Mouse (Mus musculus) liver, embryonic 14.5 days (tissue): ENCODE measurements around the gene Rbm47. TPM values are rescaled to one million over a fixed set of nuclear protein-coding genes. Genes with fewer than 3 reads are reported as not detected.

ENCODE experiments used
- ATAC-seq: fragments of 200-750 bp; cut with Nextera tagmentation; 2 replicates; pipeline ENCODE4 v1.8.0; 2017; ENCODE audit warnings: moderate number of reproducible peaks, mild to moderate bottlenecking, moderate library complexity; ENCODE audit not compliant: insufficient read depth
- DNase-seq, 3 experiments: peaks; one replicate each; pipeline ENCODE4 v3.0.0-alpha.2; 2012 to 2013; ENCODE audit warnings: low read depth in 3 of 3, low spot score in 3 of 3
- H3K27ac ChIP-seq: fragments of 300-500 bp; sonication (generic); 2 replicates; pipeline ENCODE4 v1.5.1; 2014; ENCODE audit warnings: moderate library complexity, mild to moderate bottlenecking, control low read depth, inconsistent platforms
- H3K27me3 ChIP-seq: fragments of 300-500 bp; sonication (generic); 2 replicates; pipeline ENCODE4 v1.6.1; 2014; ENCODE audit warnings: mild to moderate bottlenecking, low read length, moderate library complexity; ENCODE audit not compliant: control insufficient read depth, insufficient read depth
- H3K36me3 ChIP-seq: fragments of 300-500 bp; sonication (generic); replicated peaks from 2 replicates; pipeline ENCODE4 v1.6.1; 2014; ENCODE audit warnings: low read depth; ENCODE audit not compliant: control insufficient read depth, insufficient read depth
- H3K4me1 ChIP-seq, 2 experiments: fragments of 200-500 bp in 1 of 2; fragments of 300-500 bp in 1 of 2; sonication (generic) in 1 of 2; replicated peaks; 2 replicates each; pipeline ENCODE4 v1.6.1; 2012 to 2014; ENCODE audit warnings: antibody characterized with exemption in 1 of 2, inconsistent platforms in 1 of 2, low read length in 1 of 2; ENCODE audit not compliant: control insufficient read depth in 2 of 2, insufficient read depth in 2 of 2
- H3K4me2 ChIP-seq: fragments of 300-500 bp; sonication (generic); 2 replicates; pipeline ENCODE4 v1.6.1; 2014; ENCODE audit warnings: low read depth, mild to moderate bottlenecking, control low read depth, moderate library complexity
- H3K4me3 ChIP-seq, 2 experiments: fragments of 200-500 bp in 1 of 2; fragments of 300-500 bp in 1 of 2; sonication (generic) in 1 of 2; 2 replicates each; pipeline ENCODE4 v1.5.1; 2012 to 2014; ENCODE audit warnings: low read depth in 2 of 2, low read length in 2 of 2, mild to moderate bottlenecking in 2 of 2, control low read depth in 1 of 2, inconsistent platforms in 1 of 2, moderate library complexity in 1 of 2; ENCODE audit not compliant: insufficient read depth in 1 of 2
- H3K9ac ChIP-seq: fragments of 300-500 bp; sonication (generic); replicated peaks from 2 replicates; pipeline ENCODE4 v1.6.1; 2014; ENCODE audit warnings: mild to moderate bottlenecking, control low read depth, moderate library complexity
- H3K9me3 ChIP-seq: fragments of 300-500 bp; sonication (generic); 2 replicates; pipeline ENCODE4 v1.6.1; 2016; ENCODE audit warnings: low read length, mixed read lengths; ENCODE audit not compliant: control insufficient read depth
- CTCF ChIP-seq: IDR thresholded peaks from 2 replicates; pipeline ENCODE4 v1.5.1; 2016; ENCODE audit warnings: antibody characterized with exemption, low read depth, control low read depth
- EP300 ChIP-seq: IDR thresholded peaks from 2 replicates; pipeline ENCODE4 v1.6.1; 2016; ENCODE audit warnings: antibody characterized with exemption, low read depth
- WGBS: fragments of 180-500 bp; shearing (Covaris S2); extraction: QIAGEN DNeasy Blood & Tissue Kit; methylation state at CpG from one replicate; pipeline ENCODE4 v1.1.7; 2014; ENCODE audit not compliant: insufficient replicate concordance; 5-methylcytosine and 5-hydroxymethylcytosine counted together
- polyA plus RNA-seq, 2 experiments: library from polyadenylated mRNA; depleted of rRNA in 1 of 2; stranded (reverse) in 1 of 2; unstranded in 1 of 2; fragments of >200 nt; fragmentation: Nextera tagmentation in 1 of 2; extraction: Ambion mirVana in 1 of 2; gene quantifications; 2 replicates each; pipeline versions ENCODE4 v1.2.1 to v1.2.3; 2012 to 2014

Rbm47 gene
- polyA plus RNA-seq, 2 experiments = 3.1 to 7.7 TPM

- H3K9me3 ChIP-seq = no peaks in the 10 kb centered on the region
- H3K4me2 ChIP-seq = no peak overlapping the region
- TF ChIP-seq EP300 (no peak), CTCF (no peak)
- no peaks in the 10 kb centered on the region for H3K27me3 ChIP-seq
- no peak overlapping the region for H3K9ac ChIP-seq
- H3K4me1 ChIP-seq = peaks cover 0 to 2% of the 10 kb centered on the region in 2 experiments; a peak in 2 of 4 replicates
- ATAC-seq = peak; percentile 67; the same call in 1 of the 2 replicates
- H3K4me3 ChIP-seq = no peak overlapping the region
- DNase-seq = peak in 1 of 3 experiments; percentile 19
- H3K27ac ChIP-seq = no peak overlapping the region
- WGBS = 10% methylated on average over 8 of the region's 8 CpGs
- H3K36me3 ChIP-seq = no peaks in the 10 kb centered on the region
Observed at GRCm38 (mm10) chr5:66112059-66112458, 60.9 kb downstream of the Rbm47 start.

- no peaks in the 10 kb centered on the region for H3K36me3 ChIP-seq
- H3K4me3 ChIP-seq = no peak overlapping the region
- ATAC-seq (no peak), DNase-seq (no peak)
- no peaks in the 10 kb centered on the region for H3K27me3 ChIP-seq
- H3K9me3 ChIP-seq = no peaks in the 10 kb centered on the region
- peaks cover 0 to 8% of the 10 kb centered on the region in 2 experiments; a peak in 2 of 4 replicates for H3K4me1 ChIP-seq
- 56% methylated on average over 9 of the region's 9 CpGs for WGBS
- H3K4me2 ChIP-seq = no peak overlapping the region
- no peak overlapping the region for H3K9ac ChIP-seq
- TF ChIP-seq CTCF (no peak), EP300 (no peak)
- no peak overlapping the region for H3K27ac ChIP-seq
Observed at GRCm38 (mm10) chr5:66106372-66106771, 66.5 kb downstream of the Rbm47 start.

- Histone ChIP-seq H3K27me3 (no peaks in the 10 kb centered on the region), H3K4me3 (no peak overlapping the region), H3K4me1 (peaks cover 0 to 8% of the 10 kb centered on the region in 2 experiments; a peak in 2 of 4 replicates), H3K4me2 (no peak overlapping the region), H3K27ac (no peak overlapping the region), H3K36me3 (no peaks in the 10 kb centered on the region), H3K9ac (no peak overlapping the region), H3K9me3 (no peaks in the 10 kb centered on the region)
- no peak for TF ChIP-seq CTCF
- TF ChIP-seq EP300 = no peak
- ATAC-seq (0 out of 2 replicates have a peak, but pooled peaks have one; percentile 26), DNase-seq (peak; percentile 43 to 45 (median 44))
- WGBS = 35% methylated on average over 7 of the region's 7 CpGs
Observed at GRCm38 (mm10) chr5:66105946-66106345, 67.0 kb downstream of the Rbm47 start.

- 5% methylated on average over 3 of the region's 3 CpGs for WGBS
Observed at GRCm38 (mm10) chr5:66105366-66105765, 67.6 kb downstream of the Rbm47 start.

GRCm38 (mm10) chr5:66103386-66103785 is 69.5 kb downstream of the Rbm47 start:
- no peak for ATAC-seq
- WGBS = 55% methylated on average over 5 of the region's 5 CpGs
- H3K27me3 ChIP-seq = no peaks in the 10 kb centered on the region
- TF ChIP-seq EP300 (no peak), CTCF (no peak)
- no peak for DNase-seq
- H3K4me1 ChIP-seq = peaks cover 0 to 8% of the 10 kb centered on the region in 2 experiments; a peak in 2 of 4 replicates
- H3K9ac ChIP-seq = no peak overlapping the region
- no peaks in the 10 kb centered on the region for H3K9me3 ChIP-seq
- H3K27ac ChIP-seq = no peak overlapping the region
- no peaks in the 10 kb centered on the region for H3K36me3 ChIP-seq
- no peak overlapping the region for H3K4me3 ChIP-seq
- no peak overlapping the region for H3K4me2 ChIP-seq

More at GRCm38 (mm10) chr5:66105366-66105765, 67.6 kb downstream of the Rbm47 start:
- H3K4me3 ChIP-seq = no peak overlapping the region
- H3K9ac ChIP-seq = no peak overlapping the region
- no peak overlapping the region for H3K27ac ChIP-seq
- H3K9me3 ChIP-seq = no peaks in the 10 kb centered on the region
- H3K36me3 ChIP-seq = no peaks in the 10 kb centered on the region
- H3K27me3 ChIP-seq = no peaks in the 10 kb centered on the region
- H3K4me2 ChIP-seq = no peak overlapping the region
- H3K4me1 ChIP-seq = peaks cover 0 to 8% of the 10 kb centered on the region in 2 experiments; a peak in 2 of 4 replicates
- ATAC-seq (no peak), DNase-seq (no peak)
- TF ChIP-seq EP300 (no peak), CTCF (no peak)
